Mouse (Mus musculus) heart, postnatal 10 days (tissue): Measurements from ENCODE around the gene Hoxd13. TPM values are rescaled to one million over a fixed set of nuclear protein-coding genes. Genes with fewer than 3 reads are reported as not detected.

Experiments used
- DNase-seq, 2 experiments: peaks; one replicate each; pipeline ENCODE4 v3.0.0; 2021
- intact Hi-C: fragments of 180-260 bp; cut with DNase I; formaldehyde crosslinking; loops from one replicate; pipeline ENCODE4 v1.15.1; 2025
- total RNA-seq, 2 experiments: library from RNA; stranded (reverse); gene quantifications; 2 replicates each; pipeline ENCODE4 v1.2.3; 2021

The Hoxd13 gene
- not detected for total RNA-seq

DNA sequence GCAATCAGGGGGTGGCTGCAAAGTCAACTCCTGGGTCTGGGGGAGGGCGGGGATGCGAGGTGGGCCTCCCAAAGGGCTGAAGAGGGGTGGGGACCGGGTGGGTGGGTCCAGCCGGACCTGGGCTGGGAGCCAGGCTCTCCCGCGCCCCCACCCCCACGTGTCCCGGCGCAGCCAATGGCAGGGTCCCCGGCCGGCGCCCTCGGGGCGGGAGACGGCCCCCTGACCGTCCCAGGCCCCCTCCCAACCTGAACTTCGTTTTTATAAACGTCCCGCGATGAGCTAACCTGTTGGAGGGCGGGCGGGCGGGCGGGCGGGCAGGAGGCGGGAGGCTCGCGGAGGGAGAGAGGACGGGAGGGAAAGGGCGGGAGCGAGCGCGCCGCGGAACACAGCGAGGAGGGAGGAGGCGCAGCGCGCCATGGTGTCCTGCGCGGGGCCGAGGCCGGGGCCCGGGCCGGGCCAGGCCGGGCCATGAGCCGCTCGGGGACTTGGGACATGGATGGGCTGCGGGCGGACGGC lies at the start of gene Hoxd13:
Hoxd13 (plus strand) TSS at position 469 of the 516 bp plus-strand sequence.
- intact Hi-C loops: no loop called here

DNA sequence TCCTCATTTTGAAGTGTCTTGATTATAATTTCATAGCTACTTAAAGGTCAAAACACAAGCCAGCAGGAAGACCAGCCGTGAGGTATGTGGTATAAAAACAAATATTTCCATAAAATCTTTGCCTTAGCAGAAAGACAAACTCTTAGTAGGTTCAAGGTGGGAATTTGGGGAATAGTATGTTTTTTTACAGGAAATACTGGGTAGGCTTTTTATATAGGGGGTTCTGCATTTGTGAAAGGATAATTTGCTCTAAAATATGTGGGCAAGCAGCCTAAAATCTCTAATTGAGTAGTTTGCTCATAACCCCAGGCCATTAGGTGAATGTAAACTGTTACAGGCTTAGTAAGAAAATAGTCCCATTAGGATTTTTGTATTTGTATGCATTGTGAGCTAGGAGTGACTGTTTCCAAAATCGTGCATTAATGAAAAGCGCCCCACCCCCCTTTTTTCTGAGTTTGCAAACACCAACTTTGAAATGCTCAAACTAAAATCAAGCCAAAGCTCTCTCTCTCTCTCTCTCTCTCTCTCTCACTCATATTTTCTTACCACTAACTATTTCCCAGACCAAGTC lies 48.3 kb upstream of the Hoxd13 start:
- intact Hi-C loops: no loop called here
- no peak for DNase-seq

More for the DNA sequence above, at the start of gene Hoxd13:
- DNase-seq: no peak

DNA sequence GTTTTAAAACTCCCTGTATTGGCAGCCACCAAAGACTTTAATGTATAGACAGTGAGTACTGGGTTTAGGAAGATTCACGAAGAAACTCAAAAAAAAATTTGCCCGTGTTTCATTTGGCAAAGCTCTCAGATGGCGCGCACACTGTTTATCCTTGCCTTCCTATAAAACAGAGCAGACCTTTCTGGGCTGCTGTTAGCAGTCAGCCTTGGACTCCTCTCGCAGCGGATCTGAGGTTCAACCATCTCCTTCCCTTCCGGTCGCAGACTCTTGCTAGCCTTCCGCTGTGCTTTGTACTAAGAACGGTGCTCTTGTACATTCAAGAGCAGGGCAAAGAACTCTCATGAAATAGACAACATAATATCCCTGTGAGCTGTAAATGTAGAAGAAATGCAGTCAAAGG lies 47.7 kb upstream of the Hoxd13 start:
- intact Hi-C loops: no loop called here
- no peak for DNase-seq

DNA sequence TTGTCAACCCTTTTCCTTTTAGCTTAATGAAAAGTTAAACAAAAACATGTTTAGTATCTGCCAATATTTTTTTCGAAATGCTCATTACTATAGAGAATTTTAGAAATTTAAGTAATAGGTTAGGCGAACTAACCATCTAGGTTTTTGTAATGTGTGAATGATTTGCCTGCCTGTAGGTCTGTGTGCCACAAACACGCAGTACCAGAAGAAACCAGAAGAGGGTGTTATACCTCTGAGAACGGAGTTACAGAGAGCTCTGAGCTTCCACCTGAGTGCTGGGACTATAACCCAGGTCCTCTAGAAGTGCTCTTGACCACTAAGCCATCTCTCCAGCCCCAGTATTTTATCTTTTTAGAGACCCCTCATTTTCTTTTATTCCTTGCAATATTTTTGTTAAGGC lies 32.7 kb upstream of the Hoxd13 start:
- no peak for DNase-seq
- intact Hi-C loops: no loop called here

DNA sequence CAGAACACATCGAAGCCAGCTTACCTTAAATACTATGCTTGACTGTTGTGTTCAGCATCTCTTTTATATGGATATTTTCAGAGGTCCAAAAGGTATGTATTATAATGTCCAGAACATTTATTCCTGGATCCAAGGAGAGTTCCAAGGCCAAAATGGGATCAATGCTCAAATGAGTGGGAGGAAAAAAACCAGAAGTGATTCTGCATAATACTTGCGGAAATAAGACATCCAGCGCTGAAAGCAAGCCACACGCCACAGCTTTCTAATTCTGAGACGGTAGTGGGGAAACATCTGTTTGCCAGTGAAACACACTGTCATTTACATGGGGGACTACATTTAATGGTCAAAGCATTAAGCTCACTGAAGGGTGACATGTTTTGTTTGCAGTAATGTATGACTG lies 25.7 kb upstream of the Hoxd13 start:
- intact Hi-C loops: no loop called here
- DNase-seq: no peak

DNA sequence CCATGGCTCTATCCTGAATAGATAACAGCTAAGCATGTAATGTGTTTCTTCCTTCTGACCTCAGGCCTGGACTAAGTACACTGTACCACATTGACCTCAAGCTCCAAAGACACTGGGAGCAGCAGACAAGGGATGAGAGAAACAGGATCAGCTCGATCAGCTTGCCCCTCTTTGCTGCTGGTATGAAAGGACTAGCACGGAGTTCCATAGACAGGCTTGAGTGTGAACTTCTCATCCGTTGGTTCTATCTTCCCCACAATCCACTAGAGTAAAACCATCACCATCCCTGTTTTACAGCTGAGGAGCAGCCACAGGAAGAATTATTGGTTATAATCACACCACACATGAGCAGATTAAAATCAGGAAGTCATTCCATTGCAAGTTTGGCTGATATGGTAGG lies 22.5 kb upstream of the Hoxd13 start:
- no peak for DNase-seq
- intact Hi-C loops: no loop called here

DNA sequence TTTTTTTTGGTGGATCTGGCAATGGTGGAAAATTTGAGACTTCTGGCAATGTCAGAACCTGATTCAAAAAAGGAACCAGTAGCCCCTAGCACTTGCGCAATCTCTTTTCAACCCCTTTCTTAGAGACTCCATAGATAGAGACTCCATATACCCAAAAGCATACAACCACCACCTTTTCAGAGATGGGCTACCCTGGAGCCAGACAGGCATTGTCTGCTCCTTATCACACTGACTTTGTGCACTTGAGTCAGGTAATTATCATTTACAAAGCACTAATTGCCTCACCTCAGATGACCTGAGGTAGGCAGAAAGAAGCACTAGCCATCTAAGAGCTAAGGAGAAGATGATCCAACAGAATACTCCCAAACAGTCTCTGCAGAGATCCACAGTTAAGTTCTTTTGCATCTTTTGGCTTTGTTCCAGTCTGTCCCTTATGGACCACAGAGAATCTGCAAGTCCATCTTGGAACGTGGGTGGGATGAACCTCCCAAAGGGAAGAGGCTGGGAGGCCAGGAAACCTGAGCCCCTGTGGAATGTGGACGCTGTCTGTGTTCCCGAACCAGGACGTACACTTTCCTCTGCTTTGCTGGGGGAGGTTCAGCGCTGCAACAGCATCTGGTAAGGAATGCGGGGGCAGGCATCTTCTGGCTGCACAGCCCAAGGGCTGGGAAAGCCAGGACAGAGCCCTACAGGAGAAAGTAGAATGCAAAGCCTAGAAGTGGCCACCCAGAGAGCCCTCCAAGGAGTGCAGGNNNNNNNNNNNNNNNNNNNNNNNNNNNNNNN lies 20.8 kb upstream of the Hoxd13 start:
- DNase-seq: no peak
- intact Hi-C loops: no loop called here

DNA sequence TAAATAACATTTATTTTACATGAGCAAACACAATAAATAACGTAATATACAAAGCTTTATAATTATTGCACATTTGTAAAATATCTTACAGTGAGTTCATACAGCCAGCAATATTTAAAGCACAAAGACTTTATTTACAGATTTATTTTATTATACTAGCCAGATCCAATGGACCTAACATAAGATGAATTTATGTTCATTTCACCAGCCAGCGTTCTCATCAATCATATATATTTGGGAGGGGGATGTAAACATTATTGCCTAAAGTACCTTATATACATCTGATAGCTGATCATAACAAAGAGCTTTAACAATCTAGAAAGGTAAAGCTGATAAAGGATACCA lies 15.1 kb upstream of the Hoxd13 start:
- no peak for DNase-seq
- intact Hi-C loops: loop anchor here (5.0 kb wide), 1 partner anchor 1376 kb away; no protein-coding TSS in a partner anchor

DNA sequence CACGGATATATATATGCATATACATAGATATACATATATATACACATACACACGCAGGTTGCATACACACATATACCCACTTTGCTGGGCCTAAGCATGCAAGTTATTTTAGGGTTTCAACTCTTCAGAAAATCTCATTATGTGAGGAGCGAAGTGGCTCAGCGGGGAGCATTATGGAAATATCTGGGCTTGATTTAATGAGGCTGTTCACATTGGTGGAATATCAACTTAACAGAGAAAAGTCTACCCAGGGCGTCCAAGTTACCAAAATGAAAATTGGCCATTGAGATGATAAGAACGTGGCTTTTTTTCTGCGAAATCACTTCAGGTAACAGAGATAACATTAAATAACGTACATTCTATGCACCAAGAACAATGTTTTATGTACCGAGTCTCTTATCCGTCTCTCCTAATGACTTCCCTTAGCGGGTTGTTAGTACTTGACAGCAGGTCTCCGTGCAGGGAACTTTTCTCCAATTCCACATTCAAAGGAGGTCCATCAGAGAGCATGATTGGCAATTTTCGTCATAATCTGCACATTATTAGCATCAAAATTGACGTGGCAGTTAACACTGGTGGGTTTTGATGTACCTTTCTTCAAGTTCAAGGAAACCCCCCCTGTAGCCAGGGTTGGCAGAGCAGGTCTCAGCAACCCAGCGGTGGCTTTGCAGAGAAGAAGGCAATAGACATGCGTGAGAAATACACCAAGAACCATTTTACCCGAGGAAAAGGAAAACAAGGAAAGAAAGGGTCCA lies 14.2 kb upstream of the Hoxd13 start:
- DNase-seq: peak in 1 of 2 experiments; percentile 30
- intact Hi-C loops: loop anchor here (5.0 kb wide), 1 partner anchor 1377 kb away; no protein-coding TSS in a partner anchor

DNA sequence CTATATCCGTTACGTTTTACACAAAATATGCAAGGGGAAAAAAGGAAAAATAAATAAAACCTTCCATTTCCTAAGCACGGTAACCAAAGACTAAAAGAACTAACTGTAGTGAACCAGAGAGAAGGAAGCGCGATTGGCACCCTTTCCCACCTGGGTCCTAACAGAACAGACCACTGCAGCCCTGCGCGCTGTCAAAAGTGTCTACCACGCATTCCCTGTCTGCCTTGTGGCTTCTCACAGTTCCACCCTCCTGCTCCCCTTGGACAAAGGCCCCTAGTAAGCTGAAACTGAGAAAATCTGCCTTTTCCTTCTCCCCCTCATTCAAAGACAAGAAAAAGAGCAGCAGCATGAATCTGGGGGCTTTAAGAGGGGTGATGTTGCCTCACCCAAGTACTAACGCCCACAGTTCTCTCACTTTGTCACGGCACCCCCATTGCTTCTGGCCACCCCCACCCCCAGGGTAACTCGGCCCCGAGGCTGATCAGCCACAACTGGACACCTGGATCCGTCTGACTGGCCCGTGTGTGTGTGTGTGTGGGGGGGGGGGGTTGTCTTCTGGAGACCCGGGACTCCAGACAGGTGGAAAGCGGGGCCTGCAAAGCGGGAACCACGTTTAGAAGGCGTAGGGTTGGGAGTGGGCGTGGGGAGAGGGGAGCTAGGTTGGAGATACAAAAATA lies 13.2 kb upstream of the Hoxd13 start:
- no peak for DNase-seq
- intact Hi-C loops: loop anchor here (5.0 kb wide), 1 partner anchor 1378 kb away; no protein-coding TSS in a partner anchor

DNA sequence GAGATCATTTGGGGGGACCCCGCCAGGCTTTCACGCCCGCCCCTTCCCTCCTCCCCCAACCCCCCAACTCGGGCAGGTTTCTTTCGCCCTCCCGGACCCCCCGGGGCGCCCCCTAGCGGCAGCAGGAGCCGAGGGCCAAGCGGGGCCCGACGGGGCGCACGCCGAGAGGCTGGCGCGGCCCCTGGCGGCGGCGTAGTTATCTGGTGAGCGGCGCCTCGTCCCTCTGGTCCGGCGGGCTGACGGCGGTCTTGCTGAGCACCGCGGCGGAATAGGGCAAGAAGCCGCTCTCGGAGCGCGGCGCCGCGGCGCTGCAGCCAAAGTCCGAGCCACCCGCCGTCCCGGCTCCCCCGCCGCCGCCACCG lies 12.7 kb upstream of the Hoxd13 start:
- intact Hi-C loops: no loop called here
- peak in 1 of 2 experiments; percentile 51 for DNase-seq

DNA sequence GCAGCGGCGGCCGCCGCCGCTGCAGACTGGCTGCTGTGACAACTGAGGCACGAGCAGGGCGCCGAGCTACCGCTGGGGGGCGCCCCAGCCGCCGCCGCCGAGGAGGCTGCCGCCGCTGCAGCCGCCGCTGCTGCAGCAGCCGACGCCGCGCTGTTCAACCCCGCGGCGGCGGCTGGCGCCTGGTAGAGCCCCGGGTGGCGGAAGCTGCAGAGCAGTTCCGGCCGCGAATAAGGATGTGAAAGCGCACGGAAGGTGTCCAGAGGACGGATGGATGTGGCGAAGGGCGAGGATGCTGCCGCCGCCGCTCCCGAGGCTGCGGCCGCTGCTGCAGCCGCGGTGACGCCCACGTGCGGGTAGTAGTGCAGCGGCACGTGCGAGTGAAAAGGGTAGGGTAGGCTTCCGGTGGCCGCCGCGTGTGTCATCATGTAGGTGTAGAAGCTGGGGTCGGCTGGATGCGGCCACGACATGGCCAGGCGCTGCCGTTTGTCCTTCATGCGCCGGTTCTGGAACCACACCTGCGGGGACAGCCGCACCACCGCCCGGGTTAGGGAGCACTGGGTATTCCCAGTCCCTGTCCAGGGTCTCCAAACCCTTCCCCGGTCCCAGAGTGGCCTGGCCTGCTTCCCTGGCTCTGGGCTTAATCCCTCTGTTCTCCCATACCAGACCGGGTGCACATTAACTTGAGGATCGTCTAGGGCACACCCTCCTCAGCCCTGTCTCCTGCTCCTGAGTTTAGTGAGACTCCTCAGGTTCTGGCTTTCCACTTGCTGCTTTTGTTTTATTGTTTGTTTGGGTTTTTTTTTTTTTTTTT lies 12.1 kb upstream of the Hoxd13 start:
- peak; percentile 8 to 18 for DNase-seq
- intact Hi-C loops: no loop called here

DNA sequence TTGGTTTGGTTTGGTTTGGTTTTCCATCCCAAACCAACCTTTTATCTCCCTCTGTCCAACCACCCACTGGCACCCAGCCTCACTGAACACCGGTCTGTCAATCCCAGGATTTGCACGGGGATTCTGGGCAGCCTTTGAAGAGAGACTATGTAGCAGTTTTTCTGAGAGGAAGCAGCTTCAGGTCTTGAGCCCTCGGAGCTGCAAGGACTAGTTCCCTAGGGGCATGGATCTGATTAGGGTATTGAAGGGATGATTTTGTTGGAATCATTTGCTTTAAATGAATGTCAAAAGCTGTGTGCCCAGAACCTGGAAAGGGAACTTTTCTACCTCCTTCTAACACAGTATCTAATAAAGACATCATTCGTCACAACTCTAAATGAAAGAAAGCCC lies 11.5 kb upstream of the Hoxd13 start:
- peak; percentile 19 to 25 for DNase-seq
- intact Hi-C loops: no loop called here

DNA sequence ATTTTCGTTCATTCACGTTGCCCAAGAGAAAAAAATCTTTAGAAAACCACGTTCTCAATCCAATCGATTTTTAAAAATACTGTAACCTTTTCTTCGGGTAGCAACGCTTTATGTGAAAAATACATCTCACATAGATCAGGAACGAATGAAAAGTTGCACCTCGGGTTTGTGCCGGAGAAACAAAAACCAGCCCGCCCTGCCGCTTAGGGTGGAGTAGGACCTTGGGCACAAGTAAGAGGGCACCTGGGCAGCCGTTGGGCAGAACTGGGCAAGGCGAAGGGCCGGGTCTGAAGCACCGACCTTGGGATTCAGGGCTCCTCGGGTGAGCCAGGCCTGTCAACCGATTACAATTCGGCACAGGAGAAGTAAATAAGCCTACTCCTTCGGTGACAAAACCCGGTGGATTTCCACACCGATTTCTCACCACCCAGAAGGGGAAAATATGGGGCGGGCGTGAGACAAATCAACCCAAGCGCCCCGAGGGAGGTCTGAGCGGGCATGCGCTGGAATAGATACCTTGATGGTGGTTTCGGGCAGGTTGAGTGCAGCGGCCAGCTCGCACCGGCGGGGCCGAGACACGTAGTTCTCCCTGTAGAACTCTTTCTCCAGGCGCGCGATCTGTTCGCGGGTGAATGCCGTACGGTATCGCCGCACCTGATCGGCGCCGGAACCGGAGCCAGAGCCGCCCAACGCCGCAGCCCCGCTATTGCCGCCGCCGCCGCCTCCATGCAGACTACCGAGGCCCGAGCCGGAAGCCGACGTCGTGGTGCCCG lies 10.7 kb upstream of the Hoxd13 start:
- intact Hi-C loops: no loop called here
- peak; percentile 40 to 46 for DNase-seq

DNA sequence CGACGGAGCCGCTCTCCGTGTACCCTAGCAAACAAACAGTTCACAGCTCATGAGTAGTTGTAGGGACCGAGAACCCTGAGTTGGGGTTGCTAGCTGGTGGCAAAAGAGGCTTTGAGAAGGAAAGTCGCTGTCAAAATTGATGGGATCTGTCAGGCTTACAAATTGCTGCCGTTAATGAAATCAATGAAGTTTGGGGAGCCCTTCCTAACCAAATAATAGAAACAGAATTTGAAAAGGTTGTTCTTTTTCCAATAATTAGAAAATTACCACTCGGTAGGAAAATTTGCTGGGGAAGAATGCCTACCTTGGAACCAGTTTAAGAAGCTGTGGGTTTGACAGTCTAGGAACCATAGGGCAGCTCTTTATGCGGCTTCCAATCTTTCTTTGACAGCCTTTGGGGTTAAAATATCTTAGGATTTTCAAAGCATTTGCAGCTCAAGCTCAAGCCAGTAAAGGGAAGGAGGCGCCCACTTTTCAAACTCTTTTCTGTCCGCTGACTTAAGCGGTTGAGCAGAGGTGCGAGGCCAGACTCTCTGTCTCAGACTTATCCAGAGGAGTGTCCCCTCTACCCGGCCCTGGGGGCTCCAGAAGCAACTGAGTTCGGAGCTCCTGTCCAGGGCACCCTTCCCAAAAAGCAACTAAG lies 10.0 kb upstream of the Hoxd13 start:
- intact Hi-C loops: no loop called here
- DNase-seq: peak in 1 of 2 experiments; percentile 27

DNA sequence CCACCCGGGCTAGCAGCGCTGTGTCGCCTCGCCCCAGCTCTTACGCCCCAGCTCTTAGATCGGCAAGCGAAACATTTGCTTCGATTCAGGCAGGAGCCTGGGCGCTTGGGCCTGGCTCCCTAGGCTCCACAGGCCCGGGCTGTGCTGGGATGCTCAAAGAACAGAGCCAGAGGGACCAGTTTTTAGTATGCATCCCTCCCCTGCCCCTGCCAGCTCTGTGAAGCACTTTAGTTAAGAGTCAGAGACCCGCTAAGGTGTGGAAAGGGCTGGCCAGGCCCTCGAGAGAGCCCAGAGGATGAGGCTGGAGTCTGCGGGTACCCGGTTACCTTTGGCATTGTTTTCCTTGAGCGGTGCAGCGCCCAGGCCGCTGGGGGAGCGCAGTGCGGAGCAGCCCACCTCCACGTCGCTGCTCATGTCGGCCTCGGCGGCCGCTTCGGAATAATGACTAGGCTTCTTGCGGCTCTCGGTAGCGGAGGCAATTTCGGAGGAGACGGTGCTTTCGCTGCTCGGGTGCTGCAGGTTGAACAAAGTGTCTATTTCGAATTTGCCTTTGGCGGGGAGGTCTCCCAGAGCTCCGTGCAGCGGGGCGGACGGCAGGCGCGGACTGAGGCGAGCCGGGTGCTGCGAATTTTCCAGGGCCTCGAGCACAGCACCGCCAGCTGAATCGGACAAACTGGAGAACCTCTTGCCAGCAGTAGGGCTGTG lies 9.3 kb upstream of the Hoxd13 start:
- intact Hi-C loops: no loop called here

DNA sequence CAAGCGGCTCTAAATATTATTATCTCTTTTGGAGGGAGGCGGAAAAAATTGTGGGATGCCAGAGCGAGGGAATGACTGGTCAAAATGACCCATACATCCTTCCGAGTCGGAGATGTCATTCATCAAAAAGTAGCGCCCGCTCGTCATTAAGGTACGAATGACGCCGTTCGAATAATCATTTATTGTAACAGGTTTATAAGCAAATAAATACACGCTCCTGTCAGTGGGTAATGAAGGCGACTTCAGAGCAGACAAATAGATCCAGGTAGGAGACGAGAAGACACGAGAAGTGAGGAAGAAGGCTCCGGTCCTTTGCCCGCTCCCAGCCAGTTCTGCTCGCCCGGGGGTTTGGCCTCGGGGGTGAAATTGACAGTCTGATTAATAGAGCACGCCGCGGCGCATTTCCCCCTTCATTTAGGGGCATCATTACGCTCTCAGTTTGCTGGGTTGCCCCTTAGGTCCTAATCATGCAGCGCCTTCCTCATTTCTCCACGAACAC lies 8.6 kb upstream of the Hoxd13 start, which contains the start of gene Evx2:
Evx2 (minus strand) TSS at position 51 of the 499 bp plus-strand sequence.
- DNase-seq: peak in 1 of 2 experiments; percentile 31
- intact Hi-C loops: loop anchor here (5.0 kb wide), 1 partner anchor 692 kb away; no protein-coding TSS in a partner anchor

More for the DNA sequence above, 9.3 kb upstream of the Hoxd13 start:
- peak; percentile 36 to 39 for DNase-seq
